Mouse (Mus musculus): ENCODE data around the gene Prr36. TPM values are rescaled to one million over a fixed set of nuclear protein-coding genes. Genes with fewer than 3 reads are reported as not detected.

The Prr36 gene
- polyA plus RNA-seq, 1 experiment from 2014 or later = 47.3 TPM

Other genes with a start within 250 kb of the Prr36 start
- not detected in 2 replicates for gene Cd209f, start 111.6 kb downstream of the Prr36 start, polyA plus RNA-seq (2014; fragmentation: Nextera tagmentation; extraction: Ambion mirVana)
- gene Cd209g, start 83.4 kb downstream of the Prr36 start, polyA plus RNA-seq (2014; fragmentation: Nextera tagmentation; extraction: Ambion mirVana) = not detected in 2 replicates
- gene Evi5l, start 50.9 kb downstream of the Prr36 start, polyA plus RNA-seq (2014; fragmentation: Nextera tagmentation; extraction: Ambion mirVana) = 32.6 and 32.8 TPM in 2 replicates
- 0.20 and 0.21 TPM in 2 replicates for gene Lrrc8e, start 9.4 kb upstream of the Prr36 start, polyA plus RNA-seq (2014; fragmentation: Nextera tagmentation; extraction: Ambion mirVana)
- gene Map2k7, start 21.3 kb upstream of the Prr36 start, polyA plus RNA-seq (2014; fragmentation: Nextera tagmentation; extraction: Ambion mirVana) = 14.1 and 19.5 TPM in 2 replicates
- gene Gm49320, start 21.4 kb upstream of the Prr36 start, polyA plus RNA-seq (2014; fragmentation: Nextera tagmentation; extraction: Ambion mirVana) = 0.88 and 0.90 TPM in 2 replicates
- 3.3 and 4.0 TPM in 2 replicates for gene Tgfbr3l, start 30.8 kb upstream of the Prr36 start, polyA plus RNA-seq (2014; fragmentation: Nextera tagmentation; extraction: Ambion mirVana)
- 64.4 and 77.5 TPM in 2 replicates for gene Snapc2, start 35.6 kb upstream of the Prr36 start, polyA plus RNA-seq (2014; fragmentation: Nextera tagmentation; extraction: Ambion mirVana)
- 153 and 167 TPM in 2 replicates for gene Ctxn1, start 41.8 kb upstream of the Prr36 start, polyA plus RNA-seq (2014; fragmentation: Nextera tagmentation; extraction: Ambion mirVana)
- 67.0 and 75.3 TPM in 2 replicates for gene Timm44, start 58.5 kb upstream of the Prr36 start, polyA plus RNA-seq (2014; fragmentation: Nextera tagmentation; extraction: Ambion mirVana)
- gene Ccl25, start 107.8 kb upstream of the Prr36 start, polyA plus RNA-seq (2014; fragmentation: Nextera tagmentation; extraction: Ambion mirVana) = 23.7 and 24.6 TPM in 2 replicates
- gene Elavl1, start 108.0 kb upstream of the Prr36 start, polyA plus RNA-seq (2014; fragmentation: Nextera tagmentation; extraction: Ambion mirVana) = 371 and 394 TPM in 2 replicates